Mouse (Mus musculus) kidney, postnatal 14 days (tissue): Measurements from ENCODE around the gene Gm3415.
"Not testable (repeated sequence)": the region's sequence is repeated elsewhere in the genome, so short reads cannot be mapped to it uniquely, and the experiment has no call there.

Experiments used
- DNase-seq: peaks from one replicate; pipeline ENCODE4 v3.0.0; 2022; ENCODE audit warnings: mixed read lengths

Gene Gm3415

GRCm38 (mm10) chr5:146555836-146556235 lies at the start of gene Gm3415:
TSS of gene Gm3415 (plus strand) at chr5:146556136.
- DNase-seq = not testable (repeated sequence)

GRCm38 (mm10) chr5:146513823-146514222 lies 42.1 kb upstream of the Gm3415 start, which contains the start of gene Gm3402:
TSS of gene Gm3402 (plus strand) at chr5:146514123.
- not testable (repeated sequence) for DNase-seq

- DNase-seq = not testable (repeated sequence)
These were observed 30.4 kb upstream of the Gm3415 start, which contains the start of gene Gm3404 for GRCm38 (mm10) chr5:146525501-146525900. TSS of gene Gm3404 (plus strand) at chr5:146525801.

GRCm38 (mm10) chr5:146537347-146537746 lies 18.6 kb upstream of the Gm3415 start, which contains the start of gene Gm3409:
TSS of gene Gm3409 (plus strand) at chr5:146537647.
- not testable (repeated sequence) for DNase-seq

- no peak for DNase-seq
These were observed 8.3 kb downstream of the Gm3415 start for GRCm38 (mm10) chr5:146564259-146564658.

GRCm38 (mm10) chr5:146567054-146567453 lies 11.1 kb downstream of the Gm3415 start:
- no peak for DNase-seq

GRCm38 (mm10) chr5:146570179-146570578 lies 14.2 kb downstream of the Gm3415 start:
- not testable (repeated sequence) for DNase-seq

GRCm38 (mm10) chr5:146571830-146572734 lies 16.1 kb downstream of the Gm3415 start:
- not testable (repeated sequence) for DNase-seq

GRCm38 (mm10) chr5:146572735-146573042 lies 16.8 kb downstream of the Gm3415 start:
- not testable (repeated sequence) for DNase-seq

GRCm38 (mm10) chr5:146576668-146577067 lies 20.7 kb downstream of the Gm3415 start:
- DNase-seq = no peak

- DNase-seq = no peak
These were observed 28.2 kb downstream of the Gm3415 start for GRCm38 (mm10) chr5:146584156-146584477.

- DNase-seq = peak; percentile 37
These were observed 28.8 kb downstream of the Gm3415 start, which contains the start of gene Gpr12 for GRCm38 (mm10) chr5:146584478-146585306. TSS of gene Gpr12 (minus strand) at chr5:146585239.

GRCm38 (mm10) chr5:146585307-146585651 lies 29.3 kb downstream of the Gm3415 start:
- DNase-seq = no peak

GRCm38 (mm10) chr5:146586357-146587070 lies 30.6 kb downstream of the Gm3415 start:
- DNase-seq = no peak

GRCm38 (mm10) chr5:146590987-146591386 lies 35.1 kb downstream of the Gm3415 start:
- DNase-seq = peak; percentile 29

- no peak for DNase-seq
These were observed 35.7 kb downstream of the Gm3415 start for GRCm38 (mm10) chr5:146591636-146592035.

GRCm38 (mm10) chr5:146592580-146592979 lies 36.6 kb downstream of the Gm3415 start:
- no peak for DNase-seq

- DNase-seq = no peak
These were observed 40.9 kb downstream of the Gm3415 start for GRCm38 (mm10) chr5:146596612-146597502.

GRCm38 (mm10) chr5:146597503-146597874 lies 41.6 kb downstream of the Gm3415 start:
- no peak for DNase-seq

- DNase-seq = no peak
These were observed 42.5 kb downstream of the Gm3415 start for GRCm38 (mm10) chr5:146598215-146599119.

GRCm38 (mm10) chr5:146599216-146599615 lies 43.3 kb downstream of the Gm3415 start:
- not testable (repeated sequence) for DNase-seq
